8 mouse cellular contexts compared by ENCODE assay signal in genomic region chr17:31827206-31827605, GRCm38 (mm10). TPM values are rescaled to one million over a fixed set of nuclear protein-coding genes. Genes with fewer than 3 reads are reported as not detected.
A peak's percentile ranks its signal among the peaks of the same experiment; 100 is the strongest.
DNase-seq lines count a peak whose midpoint lies in the region; ATAC-seq and TF ChIP-seq lines count a peak whose summit lies in the region.

No protein-coding gene starts in this region.

- H3K9me3 ChIP-seq in forebrain, embryonic 10.5 days: no peaks in the 10 kb centered on the region
- H3K9me3 ChIP-seq in forebrain, embryonic 11.5 days (ENCODE audit: control insufficient read depth, low read length): no peaks in the 10 kb centered on the region
- H3K9me3 ChIP-seq in lung, postnatal 0 days (ENCODE audit: low read length): no peaks in the 10 kb centered on the region

- H3K36me3 ChIP-seq in forebrain, embryonic 10.5 days (replicated peaks): no peaks in the 10 kb centered on the region
- H3K36me3 ChIP-seq in forebrain, embryonic 11.5 days (ENCODE audit: control insufficient read depth, insufficient read depth, low read length): no peaks in the 10 kb centered on the region
- H3K36me3 ChIP-seq in kidney, adult 2 months (ENCODE audit: control insufficient read depth, insufficient read depth, low read length): no peaks in the 10 kb centered on the region
- no peaks in the 10 kb centered on the region for H3K36me3 ChIP-seq in lung, postnatal 0 days (ENCODE audit: insufficient read depth, low read length)

- ATAC-seq in forebrain, embryonic 11.5 days (replicated peaks; ENCODE audit: low FRiP score): no peak
- peak; percentile 87 for ATAC-seq in lung, postnatal 0 days

- no peak for TF ChIP-seq CTCF in kidney, adult 2 months (conservative IDR thresholded peaks at IDR 0.05; ENCODE audit: insufficient read depth, insufficient read length, low read depth, low read length)
- no peak for TF ChIP-seq CTCF in lung, postnatal 0 days (IDR thresholded peaks at IDR 0.05)

- TF ChIP-seq POLR2A in kidney, adult 2 months (IDR thresholded peaks at IDR 0.05; ENCODE audit: low read depth, low read length): no peak

- no peak overlapping the region for H3K4me2 ChIP-seq in forebrain, embryonic 11.5 days (ENCODE audit: low read depth, low read length, severe bottlenecking)
- H3K4me2 ChIP-seq in lung, postnatal 0 days (replicated peaks; ENCODE audit: low read depth, low read length): no peak overlapping the region

- TF ChIP-seq EP300 in lung, postnatal 0 days (IDR thresholded peaks at IDR 0.05): no peak

- DNase-seq in forebrain, embryonic 10.5 days (ENCODE audit: extremely low spot score, low spot score): no peak
- no peak for DNase-seq in forebrain, embryonic 11.5 days (ENCODE audit: low spot score)
- DNase-seq in adrenal gland, postnatal 36 days: peak; percentile 68 to 87
- peak; percentile 64 to 75 for DNase-seq in heart, adult 9 months (ENCODE audit: low spot score in 2 of 2)
- DNase-seq in kidney, adult 2 months: peak; percentile 80
- DNase-seq in lung, postnatal 0 days (ENCODE audit: low spot score): peak; percentile 93
- DNase-seq in T-cell, adult 2 months (ENCODE audit: low spot score): no peak
- DNase-seq in thymus, postnatal 25 days: no peak

- no peak overlapping the region for H3K4me3 ChIP-seq in forebrain, embryonic 10.5 days
- no peak overlapping the region for H3K4me3 ChIP-seq in forebrain, embryonic 11.5 days (ENCODE audit: low read depth, low read length)
- H3K4me3 ChIP-seq in kidney, adult 2 months (ENCODE audit: insufficient read depth, low read depth, low read length): no peak overlapping the region
- no peak overlapping the region for H3K4me3 ChIP-seq in lung, postnatal 0 days (ENCODE audit: low read depth, low read length)

- 76% methylated on average over 5 of the region's 5 CpGs for WGBS in forebrain, embryonic 10.5 days
- 71% methylated on average over 5 of the region's 5 CpGs for WGBS in forebrain, embryonic 11.5 days
- 13% methylated on average over 5 of the region's 5 CpGs for WGBS in kidney, adult 2 months
- 9% methylated on average over 5 of the region's 5 CpGs for WGBS in lung, postnatal 0 days

- H3K9ac ChIP-seq in forebrain, embryonic 11.5 days (ENCODE audit: low read length): no peak overlapping the region
- no peak overlapping the region for H3K9ac ChIP-seq in lung, postnatal 0 days (replicated peaks; ENCODE audit: low read depth)

- H3K27ac ChIP-seq in forebrain, embryonic 10.5 days: peak overlapping the region; percentile 12
- no peak overlapping the region for H3K27ac ChIP-seq in forebrain, embryonic 11.5 days (ENCODE audit: low read depth, low read length)
- peak overlapping the region; percentile 23; the same call in 1 of the 2 replicates for H3K27ac ChIP-seq in kidney, adult 2 months (ENCODE audit: insufficient read depth, low read depth, low read length)
- H3K27ac ChIP-seq in lung, postnatal 0 days (ENCODE audit: low read length): peak overlapping the region; percentile 86

- no peaks in the 10 kb centered on the region for H3K27me3 ChIP-seq in forebrain, embryonic 10.5 days (ENCODE audit: poor library complexity, severe bottlenecking)
- H3K27me3 ChIP-seq in forebrain, embryonic 11.5 days (ENCODE audit: control insufficient read depth, insufficient read depth, low read length): no peaks in the 10 kb centered on the region
- H3K27me3 ChIP-seq in kidney, adult 2 months (replicated peaks; ENCODE audit: control insufficient read depth, insufficient read depth, low read length): no peaks in the 10 kb centered on the region
- H3K27me3 ChIP-seq in lung, postnatal 0 days (replicated peaks; ENCODE audit: insufficient read depth, low read length): no peaks in the 10 kb centered on the region

- H3K4me1 ChIP-seq in forebrain, embryonic 10.5 days: peaks cover 27% of the 10 kb centered on the region
- H3K4me1 ChIP-seq in forebrain, embryonic 11.5 days (replicated peaks; ENCODE audit: control insufficient read depth, insufficient read depth, low read length): no peaks in the 10 kb centered on the region
- peaks cover 21% of the 10 kb centered on the region for H3K4me1 ChIP-seq in kidney, adult 2 months (ENCODE audit: control insufficient read depth, insufficient read depth, low read length)
- H3K4me1 ChIP-seq in lung, postnatal 0 days (ENCODE audit: insufficient read depth, low read depth, low read length): peaks cover 19% of the 10 kb centered on the region

RNA-seq across cellular contexts. Expression of gene Sik1, which starts 28.4 kb away (rescaled TPM):
- 10.0 and 11.4 TPM in 2 replicates for polyA plus RNA-seq in forebrain, embryonic 10.5 days (2016; fragmentation: Nextera tagmentation; extraction: Ambion mirVana)
- polyA plus RNA-seq in forebrain, embryonic 11.5 days (2014; fragmentation: Nextera tagmentation; extraction: Ambion mirVana): 15.6 and 16.7 TPM in 2 replicates
- total RNA-seq in adrenal gland, postnatal 36 days (2021): 100 to 1,000 TPM; 124 to 127 TPM
- 35.5 and 57.6 TPM in 2 replicates for polyA plus RNA-seq in kidney, adult 2 months (2012; rRNA removed)
- polyA plus RNA-seq in lung, postnatal 0 days (2015; fragmentation: Nextera tagmentation; extraction: Ambion mirVana): 29.5 and 35.9 TPM in 2 replicates

Comparison
In these comparisons a context has a peak if more than half of its experiments do, and no peak if none do; other contexts are left out.
1. DNase-seq: peak in adrenal gland, postnatal 36 days (2 of 2), heart, adult 9 months (2 of 2), kidney, adult 2 months (single experiment) and lung, postnatal 0 days (single experiment); none in forebrain, embryonic 10.5 days (single experiment), forebrain, embryonic 11.5 days (single experiment), T-cell, adult 2 months (single experiment) and thymus, postnatal 25 days (single experiment).